Mouse (Mus musculus) neural tube, embryonic 13.5 days (tissue): ENCODE measurements around the gene Bcat2. TPM values are rescaled to one million over a fixed set of nuclear protein-coding genes. Genes with fewer than 3 reads are reported as not detected.

Experiments
- ATAC-seq: fragments of 200-750 bp; cut with Nextera tagmentation; 2 replicates; pipeline ENCODE4 v1.8.0; 2017; ENCODE audit warnings: low read depth, mild to moderate bottlenecking, moderate TSS enrichment, moderate library complexity
- H3K27ac ChIP-seq: fragments of 300-500 bp; sonication (generic); replicated peaks from 2 replicates; pipeline ENCODE4 v1.5.1; 2015; ENCODE audit warnings: moderate library complexity, mild to moderate bottlenecking, inconsistent platforms
- H3K27me3 ChIP-seq: fragments of 300-500 bp; sonication (generic); 2 replicates; pipeline ENCODE4 v1.6.1; 2015; ENCODE audit warnings: mild to moderate bottlenecking, inconsistent platforms
- H3K36me3 ChIP-seq: fragments of 300-500 bp; sonication (generic); 2 replicates; pipeline ENCODE4 v1.6.1; 2015; ENCODE audit warnings: mild to moderate bottlenecking, inconsistent platforms
- H3K4me1 ChIP-seq: fragments of 300-500 bp; sonication (generic); replicated peaks from 2 replicates; pipeline ENCODE4 v1.6.1; 2015; ENCODE audit warnings: inconsistent platforms
- H3K4me2 ChIP-seq: fragments of 300-500 bp; sonication (generic); 2 replicates; pipeline ENCODE4 v1.6.1; 2015; ENCODE audit warnings: inconsistent platforms, mild to moderate bottlenecking, moderate library complexity
- H3K4me3 ChIP-seq: fragments of 300-500 bp; sonication (generic); 2 replicates; pipeline ENCODE4 v1.5.1; 2015; ENCODE audit warnings: mild to moderate bottlenecking, inconsistent platforms
- H3K9ac ChIP-seq: fragments of 300-500 bp; sonication (generic); 2 replicates; pipeline ENCODE4 v1.6.1; 2015; ENCODE audit warnings: moderate library complexity, mild to moderate bottlenecking, inconsistent platforms
- H3K9me3 ChIP-seq: fragments of 300-500 bp; sonication (generic); 2 replicates; pipeline ENCODE4 v1.6.1; 2016; ENCODE audit warnings: inconsistent platforms
- WGBS: fragments of 180-500 bp; shearing (Covaris S2); methylation state at CpG from one replicate; pipeline ENCODE4 v1.1.7; 2015; 5-methylcytosine and 5-hydroxymethylcytosine counted together
- polyA plus RNA-seq: library from polyadenylated mRNA; unstranded; fragments of >200 nt; fragmentation: Nextera tagmentation; extraction: Ambion mirVana; gene quantifications from 2 replicates; pipeline ENCODE4 v1.2.1, GENCODE M21; 2015

Bcat2 gene
- polyA plus RNA-seq, 1 experiment from 2014 or later, result 24.0 TPM

DNA sequence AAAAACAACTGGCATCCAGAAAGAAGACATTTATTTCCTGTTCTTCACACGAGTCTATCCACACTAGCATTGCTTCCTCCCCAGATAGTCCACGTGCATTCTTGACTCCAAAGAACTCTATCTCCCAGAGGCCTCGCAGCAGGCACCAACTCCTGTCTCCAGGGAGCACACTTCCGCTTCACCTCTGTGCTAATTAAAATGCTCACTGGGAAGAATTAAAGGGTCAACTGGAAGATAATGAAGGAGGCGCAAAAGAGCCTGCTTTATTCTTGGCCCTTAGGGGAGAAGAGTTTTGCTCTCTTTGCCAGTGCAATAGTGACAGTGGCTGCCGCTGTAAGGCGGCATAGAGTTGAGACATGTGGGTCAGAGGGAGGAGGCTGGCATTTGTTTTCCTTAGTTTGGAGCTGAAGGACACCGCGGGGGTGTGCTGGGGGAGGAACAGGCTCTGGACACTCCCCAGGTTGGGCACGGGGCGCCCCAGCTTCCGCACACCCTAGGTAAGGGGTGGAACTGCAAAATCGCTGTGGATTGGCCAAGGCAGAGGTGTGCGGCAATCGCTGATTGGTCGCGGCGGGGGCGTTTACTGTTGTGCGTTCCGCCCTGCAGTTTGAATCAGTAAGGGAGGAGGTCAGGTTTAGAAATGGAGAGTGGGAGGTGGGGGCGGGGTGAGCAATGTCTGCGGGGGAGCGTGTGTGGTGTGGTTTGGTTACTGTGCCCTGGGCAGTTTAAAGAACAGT, 2.0 kb upstream of the Bcat2 start:
- peak overlapping the region; percentile 75 for H3K4me2 ChIP-seq
- peak; percentile 92 for ATAC-seq
- 2% methylated on average over 24 of the region's 24 CpGs for WGBS
- no peaks in the 10 kb centered on the region; the same call in 1 of the 2 replicates for H3K27me3 ChIP-seq
- H3K27ac ChIP-seq, result peak overlapping the region; percentile 69
- peak overlapping the region; percentile 44 for H3K4me3 ChIP-seq
- peak overlapping the region; percentile 62 for H3K9ac ChIP-seq
- peaks cover 35% of the 10 kb centered on the region for H3K4me1 ChIP-seq
- H3K9me3 ChIP-seq, result no peaks in the 10 kb centered on the region
- no peaks in the 10 kb centered on the region for H3K36me3 ChIP-seq

DNA sequence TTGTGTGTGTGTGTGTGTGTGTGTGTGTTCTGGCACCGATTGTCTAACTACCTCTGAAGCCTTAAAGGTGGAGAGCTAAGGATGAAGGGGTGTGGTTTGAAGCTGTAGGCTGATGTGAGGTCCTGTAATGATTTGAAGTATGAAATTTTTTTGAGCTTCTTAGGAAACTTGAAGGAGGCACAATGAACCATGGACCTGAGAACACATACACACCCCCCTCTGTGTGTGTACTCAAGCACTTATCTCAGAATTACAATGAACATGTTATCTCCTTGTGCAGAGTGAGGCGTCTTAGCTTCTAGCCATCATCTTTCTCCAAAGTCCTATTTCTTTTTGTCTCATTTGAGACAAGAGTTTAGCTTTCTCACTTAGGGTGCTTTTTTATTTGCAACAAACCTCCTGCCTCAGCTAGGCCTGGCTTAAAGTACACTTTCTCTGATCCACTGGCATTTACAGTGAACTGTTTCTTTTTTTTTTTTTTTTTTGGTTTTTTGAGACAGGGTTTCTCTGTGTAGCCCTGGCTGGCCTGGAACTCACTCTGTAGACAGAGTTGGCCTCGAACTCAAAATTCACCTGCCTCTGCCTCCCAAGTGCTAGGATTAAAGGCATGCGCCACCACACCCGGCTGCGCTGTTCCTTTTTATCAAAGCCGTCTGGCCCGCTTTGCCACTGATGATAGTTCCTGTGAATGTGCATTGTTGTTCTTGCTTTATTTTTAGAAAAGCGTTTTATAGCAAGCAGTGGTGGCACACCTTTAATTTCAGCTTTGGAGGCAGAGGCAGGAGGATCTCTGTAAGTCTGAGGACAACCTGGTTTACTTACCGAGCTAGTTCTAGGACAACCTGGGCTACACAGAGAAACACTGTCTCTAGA, 1.1 kb upstream of the Bcat2 start:
- no peaks in the 10 kb centered on the region for H3K9me3 ChIP-seq
- peak overlapping the region; percentile 44 for H3K4me3 ChIP-seq
- H3K9ac ChIP-seq, result no peak overlapping the region
- peak overlapping the region; percentile 69 for H3K27ac ChIP-seq
- no peak for ATAC-seq
- no peaks in the 10 kb centered on the region for H3K27me3 ChIP-seq
- peak overlapping the region; percentile 75 for H3K4me2 ChIP-seq
- peaks cover 35% of the 10 kb centered on the region for H3K4me1 ChIP-seq
- 79% methylated on average over 10 of the region's 10 CpGs for WGBS
- no peaks in the 10 kb centered on the region for H3K36me3 ChIP-seq

DNA sequence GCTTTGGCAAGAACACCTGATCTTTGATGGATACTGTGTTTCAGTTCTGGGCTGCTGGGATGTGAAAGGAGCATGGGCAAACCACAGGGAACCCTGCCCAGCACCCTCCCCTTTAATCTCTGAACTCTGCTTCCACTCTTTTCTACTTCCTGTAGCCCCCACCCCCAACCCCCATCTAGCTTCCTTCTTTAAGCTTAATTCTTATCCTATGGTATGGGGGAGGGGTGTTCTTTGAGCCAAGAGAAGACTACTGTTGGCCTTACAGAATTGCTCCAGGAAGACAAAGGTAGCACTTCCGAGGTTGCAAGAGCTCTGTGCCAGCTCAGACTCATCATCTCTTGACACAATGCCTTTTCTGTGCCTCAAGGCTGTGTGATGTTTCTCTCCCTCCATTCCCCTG, 2.0 kb downstream of the Bcat2 start:
- ATAC-seq, result no peak
- Histone ChIP-seq H3K4me1 (peaks cover 35% of the 10 kb centered on the region), H3K4me3 (no peak overlapping the region), H3K36me3 (peaks cover 14% of the 10 kb centered on the region), H3K9me3 (no peaks in the 10 kb centered on the region), H3K9ac (no peak overlapping the region), H3K4me2 (0 out of 2 replicates have a peak overlapping the region, but pooled peaks have one; percentile 70), H3K27ac (no peak overlapping the region), H3K27me3 (no peaks in the 10 kb centered on the region)
- WGBS, result 56% methylated on average over 1 of the region's 1 CpGs

DNA sequence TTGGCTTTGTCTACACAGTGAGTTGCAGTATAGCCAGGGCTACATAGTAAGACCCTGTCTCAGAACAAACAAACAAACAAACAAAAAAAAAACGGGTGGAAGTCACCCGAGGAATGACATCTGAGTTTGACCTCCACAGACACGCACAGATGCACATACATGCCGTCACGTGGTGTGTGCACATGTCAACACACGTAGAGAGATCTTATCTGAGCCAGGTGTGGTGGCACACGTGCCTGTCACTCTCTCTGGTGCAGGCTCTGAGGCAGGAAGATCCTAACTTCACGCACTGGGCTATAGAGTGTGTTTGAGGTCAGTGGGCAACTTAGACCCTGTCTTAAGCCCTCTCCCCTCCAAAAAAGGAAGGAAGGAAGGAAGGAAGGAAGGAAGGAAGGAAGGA, 4.0 kb downstream of the Bcat2 start:
- H3K4me3 ChIP-seq, result no peak overlapping the region
- no peak overlapping the region for H3K9ac ChIP-seq
- H3K4me2 ChIP-seq, result no peak overlapping the region
- H3K27ac ChIP-seq, result no peak overlapping the region
- H3K9me3 ChIP-seq, result no peaks in the 10 kb centered on the region
- 86% methylated on average over 8 of the region's 8 CpGs for WGBS
- no peak for ATAC-seq
- H3K4me1 ChIP-seq, result peaks cover 19% of the 10 kb centered on the region
- no peaks in the 10 kb centered on the region for H3K27me3 ChIP-seq
- H3K36me3 ChIP-seq, result peaks cover 19% of the 10 kb centered on the region

DNA sequence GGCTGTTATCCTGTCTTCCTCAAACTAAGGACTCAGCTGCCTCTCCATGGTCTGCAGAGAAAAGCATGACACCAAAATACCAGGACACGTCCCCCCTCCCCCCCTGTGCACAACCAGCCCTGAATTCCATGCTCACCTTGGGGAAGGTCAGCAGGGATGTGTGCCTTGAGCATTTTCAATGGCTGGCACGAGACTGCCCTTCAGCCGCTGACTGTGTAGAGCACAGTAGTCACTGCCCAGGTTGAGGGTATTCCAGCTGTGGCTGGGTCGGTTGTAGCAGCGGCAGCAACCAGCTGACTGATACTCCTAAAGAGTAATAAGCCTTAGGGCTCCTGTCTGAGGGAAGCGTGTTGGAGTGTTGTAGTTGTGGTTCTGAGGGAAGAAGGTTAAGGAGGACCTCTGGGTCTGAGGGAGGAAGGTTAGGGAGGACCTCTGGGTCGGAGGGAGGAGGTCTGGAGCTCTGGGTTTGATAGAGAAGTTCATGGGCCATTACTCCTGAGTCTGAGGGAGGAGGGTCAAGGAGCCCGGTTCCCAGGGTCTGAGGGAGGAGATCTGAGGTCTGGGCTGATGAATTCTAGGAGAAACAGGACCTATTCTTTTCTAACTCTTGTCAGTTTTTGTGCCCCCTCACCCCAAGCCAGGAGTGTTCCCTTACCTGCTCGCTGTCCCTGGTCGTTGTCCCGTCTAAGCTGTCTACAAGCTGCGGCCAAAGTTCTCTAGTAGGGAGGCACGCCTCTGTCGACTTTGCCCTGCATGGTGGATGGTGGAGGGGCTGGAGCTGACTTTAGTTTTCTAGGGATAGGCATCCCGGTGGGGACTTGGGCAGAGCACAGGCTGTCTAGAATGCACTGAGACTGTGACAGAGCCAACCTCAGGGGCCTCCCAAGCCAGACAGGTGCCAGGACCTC, 4.8 kb downstream of the Bcat2 start:
- H3K36me3 ChIP-seq, result peaks cover 19% of the 10 kb centered on the region
- no peak for ATAC-seq
- H3K27ac ChIP-seq, result no peak overlapping the region
- no peaks in the 10 kb centered on the region for H3K27me3 ChIP-seq
- peaks cover 17% of the 10 kb centered on the region for H3K4me1 ChIP-seq
- no peak overlapping the region for H3K4me2 ChIP-seq
- H3K9ac ChIP-seq, result 0 out of 2 replicates have a peak overlapping the region, but pooled peaks have one; percentile 26
- H3K9me3 ChIP-seq, result no peaks in the 10 kb centered on the region
- 86% methylated on average over 15 of the region's 15 CpGs for WGBS
- no peak overlapping the region for H3K4me3 ChIP-seq

DNA sequence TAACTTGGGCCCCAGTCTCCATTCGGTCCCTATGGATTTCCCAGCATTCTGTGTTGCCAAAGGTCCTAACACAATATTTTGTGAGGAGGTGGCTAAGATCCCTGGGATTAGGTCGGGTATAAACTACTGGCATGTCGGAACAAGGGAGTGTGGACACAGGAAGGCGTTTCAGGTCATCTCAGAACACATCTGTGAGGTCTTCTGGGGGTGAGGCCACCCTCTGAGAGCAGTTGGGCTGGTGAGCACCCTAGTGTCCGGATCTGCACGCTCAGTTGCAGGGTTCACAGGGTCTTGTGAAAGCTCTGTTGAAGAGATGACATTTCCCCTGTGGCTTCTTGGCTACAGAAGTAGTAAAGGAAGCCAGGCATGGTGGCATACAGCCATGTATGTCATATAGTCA, 16.0 kb downstream of the Bcat2 start:
- Histone ChIP-seq H3K9me3 (no peaks in the 10 kb centered on the region), H3K36me3 (peaks cover 32% of the 10 kb centered on the region), H3K4me1 (peaks cover 4% of the 10 kb centered on the region; the same call in 1 of the 2 replicates), H3K27ac (no peak overlapping the region), H3K9ac (no peak overlapping the region), H3K4me3 (no peak overlapping the region), H3K27me3 (no peaks in the 10 kb centered on the region), H3K4me2 (no peak overlapping the region)
- no peak for ATAC-seq
- 91% methylated on average over 6 of the region's 6 CpGs for WGBS

DNA sequence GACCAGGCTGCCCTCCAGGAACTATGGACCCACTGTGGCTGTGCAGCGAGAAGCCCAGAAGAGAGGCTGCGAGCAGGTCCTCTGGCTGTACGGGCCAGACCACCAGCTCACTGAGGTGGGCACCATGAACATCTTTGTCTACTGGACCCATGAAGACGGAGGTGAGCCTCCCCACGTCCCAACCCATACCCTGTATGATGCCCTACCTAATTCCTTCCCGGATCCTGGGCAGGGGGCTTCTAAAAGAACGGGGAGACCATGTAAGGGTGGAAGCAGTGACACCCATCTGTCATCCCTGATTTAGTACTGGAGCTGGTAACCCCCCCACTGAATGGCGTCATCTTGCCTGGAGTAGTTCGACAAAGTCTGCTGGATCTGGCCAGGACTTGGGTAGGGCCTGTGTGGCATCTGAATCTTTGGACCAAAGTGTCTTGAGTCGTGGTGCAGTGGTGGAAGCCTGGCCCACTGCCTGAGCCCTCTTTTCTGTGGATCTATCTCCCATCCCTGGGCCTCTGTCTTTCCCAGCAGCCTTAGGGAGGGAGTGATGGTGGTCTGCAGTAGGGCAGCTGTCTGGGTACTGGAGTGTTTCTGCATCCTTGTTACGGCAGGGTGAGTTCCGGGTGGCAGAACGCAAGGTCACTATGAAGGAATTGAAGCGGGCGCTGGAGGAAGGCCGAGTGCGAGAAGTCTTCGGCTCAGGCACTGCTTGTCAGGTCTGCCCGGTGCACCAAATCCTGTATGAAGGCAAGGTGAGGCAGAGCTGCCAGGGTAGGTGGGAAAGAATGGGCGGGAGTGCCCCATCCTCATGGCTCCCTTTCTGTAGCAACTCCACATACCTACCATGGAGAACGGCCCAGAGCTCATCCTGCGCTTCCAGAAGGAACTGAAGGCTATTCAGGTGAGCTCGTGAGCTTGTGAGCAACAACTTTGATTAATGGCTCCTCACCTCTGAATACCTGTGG, 18.0 kb downstream of the Bcat2 start:
- Histone ChIP-seq H3K9ac (no peak overlapping the region), H3K4me1 (peaks cover 4% of the 10 kb centered on the region; the same call in 1 of the 2 replicates), H3K27ac (no peak overlapping the region), H3K27me3 (no peaks in the 10 kb centered on the region), H3K9me3 (no peaks in the 10 kb centered on the region), H3K4me2 (no peak overlapping the region), H3K4me3 (no peak overlapping the region), H3K36me3 (peaks cover 21% of the 10 kb centered on the region)
- ATAC-seq, result no peak
- WGBS, result 92% methylated on average over 23 of the region's 23 CpGs

DNA sequence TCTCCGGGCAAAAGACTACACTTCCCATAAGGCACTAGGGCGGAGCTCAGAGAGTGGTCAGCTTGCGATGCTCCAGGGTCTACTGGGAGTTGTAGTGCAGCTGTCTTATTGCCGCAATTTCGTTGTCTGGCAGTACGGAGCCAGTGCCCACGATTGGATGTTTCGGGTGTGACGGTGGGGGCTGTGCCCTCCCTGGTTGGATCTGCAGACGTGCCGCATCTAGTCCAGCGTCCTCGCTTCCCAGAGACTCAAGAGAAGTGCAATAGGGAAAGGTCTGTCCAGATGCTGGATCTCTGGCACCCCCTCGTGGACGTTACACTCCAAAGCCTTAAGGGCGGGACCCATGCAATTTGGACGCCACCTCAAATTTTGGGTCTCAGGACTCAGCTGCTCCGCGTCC, 19.2 kb downstream of the Bcat2 start:
- no peaks in the 10 kb centered on the region for H3K27me3 ChIP-seq
- peak overlapping the region; percentile 39 for H3K4me3 ChIP-seq
- peak overlapping the region; percentile 67 for H3K9ac ChIP-seq
- no peaks in the 10 kb centered on the region for H3K9me3 ChIP-seq
- H3K4me1 ChIP-seq, result peaks cover 4% of the 10 kb centered on the region; the same call in 1 of the 2 replicates
- peak; percentile 99 for ATAC-seq
- 5% methylated on average over 19 of the region's 19 CpGs for WGBS
- H3K36me3 ChIP-seq, result peaks cover 18% of the 10 kb centered on the region
- peak overlapping the region; percentile 62 for H3K4me2 ChIP-seq
- H3K27ac ChIP-seq, result peak overlapping the region; percentile 68

DNA sequence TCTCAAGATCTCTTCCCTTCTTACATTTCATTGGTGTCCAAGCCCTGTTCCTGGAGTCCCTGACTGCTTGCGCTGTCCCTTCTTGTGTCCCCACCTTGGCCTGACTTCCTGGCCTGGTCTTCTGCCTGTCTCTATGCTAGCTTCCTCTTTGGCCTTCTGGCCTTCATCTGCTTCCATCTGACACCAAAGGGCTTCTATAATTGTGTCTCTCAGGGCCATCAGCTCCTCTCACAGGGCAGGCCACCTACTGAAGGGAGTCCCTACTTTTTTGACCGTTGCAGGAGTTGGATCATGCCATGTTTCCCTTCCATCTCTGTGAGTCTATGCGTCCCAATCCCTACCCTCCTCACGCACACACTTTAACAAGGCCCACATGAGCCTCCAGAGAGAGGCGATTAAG, 19.9 kb downstream of the Bcat2 start:
- no peak for ATAC-seq
- no peak overlapping the region for H3K4me2 ChIP-seq
- peak overlapping the region; percentile 68; the same call in 1 of the 2 replicates for H3K27ac ChIP-seq
- H3K36me3 ChIP-seq, result peaks cover 13% of the 10 kb centered on the region
- H3K4me1 ChIP-seq, result peaks cover 4% of the 10 kb centered on the region; the same call in 1 of the 2 replicates
- no peak overlapping the region for H3K4me3 ChIP-seq
- 93% methylated on average over 5 of the region's 5 CpGs for WGBS
- no peaks in the 10 kb centered on the region for H3K27me3 ChIP-seq
- no peaks in the 10 kb centered on the region for H3K9me3 ChIP-seq
- no peak overlapping the region for H3K9ac ChIP-seq

DNA sequence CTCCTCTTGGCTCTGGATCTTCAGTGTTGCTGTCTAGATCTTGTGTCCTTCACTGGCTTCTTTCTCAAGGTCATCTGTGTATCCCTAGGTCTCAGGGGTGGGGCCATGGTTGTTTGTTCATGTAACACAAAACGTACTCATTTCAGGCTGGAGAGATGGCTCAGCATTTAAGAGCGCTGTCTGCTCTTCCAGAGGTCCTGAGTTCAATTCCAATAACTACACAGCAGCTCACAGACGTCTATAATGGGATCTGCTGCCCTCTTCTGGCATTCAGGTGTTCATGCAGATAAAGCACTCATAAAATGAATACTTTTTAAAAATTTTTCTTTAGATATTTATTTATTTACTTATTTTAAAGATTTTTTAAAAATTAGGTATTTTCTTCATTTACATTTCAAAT, 20.9 kb downstream of the Bcat2 start:
- Histone ChIP-seq H3K9ac (no peak overlapping the region), H3K27ac (no peak overlapping the region), H3K27me3 (no peaks in the 10 kb centered on the region), H3K4me3 (no peak overlapping the region), H3K36me3 (peaks cover 4% of the 10 kb centered on the region), H3K4me1 (peaks cover 4% of the 10 kb centered on the region; the same call in 1 of the 2 replicates), H3K9me3 (no peaks in the 10 kb centered on the region), H3K4me2 (no peak overlapping the region)
- WGBS, result 69% methylated on average over 3 of the region's 3 CpGs
- no peak for ATAC-seq

DNA sequence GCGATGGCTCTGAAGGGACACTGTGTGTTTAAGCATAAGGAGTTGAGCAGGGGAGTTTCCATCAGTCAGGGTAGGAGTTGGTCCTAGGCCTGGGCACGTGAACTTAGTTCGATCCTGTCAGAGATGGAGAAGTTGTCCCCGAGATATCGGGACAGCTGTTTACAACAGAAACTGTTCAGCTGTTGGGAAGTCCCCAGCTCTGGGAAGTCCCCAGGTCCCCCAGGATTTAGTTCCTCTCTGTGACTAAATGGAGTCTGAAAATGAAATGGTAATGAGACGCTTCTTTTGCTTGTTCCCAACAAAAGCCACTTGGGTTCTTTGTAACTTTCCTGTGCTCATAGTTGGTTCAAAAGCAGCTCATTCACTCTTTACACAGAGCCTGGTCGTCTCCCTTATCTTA, 21.9 kb downstream of the Bcat2 start:
- Histone ChIP-seq H3K4me2 (no peak overlapping the region), H3K4me3 (no peak overlapping the region), H3K27ac (no peak overlapping the region), H3K9ac (no peak overlapping the region), H3K4me1 (peaks cover 4% of the 10 kb centered on the region; the same call in 1 of the 2 replicates), H3K9me3 (no peaks in the 10 kb centered on the region), H3K27me3 (no peaks in the 10 kb centered on the region), H3K36me3 (no peaks in the 10 kb centered on the region)
- no peak for ATAC-seq
- 80% methylated on average over 7 of the region's 7 CpGs for WGBS
